Mouse (Mus musculus) bone marrow macrophage, adult 2 months (primary cell): ENCODE data around the gene Trpm7. TPM values are rescaled to one million over a fixed set of nuclear protein-coding genes. Genes with fewer than 3 reads are reported as not detected.

Experiments
- H3K27ac ChIP-seq: 2 replicates; pipeline ENCODE4 v1.5.1; 2012; ENCODE audit warnings: low read depth, low read length; ENCODE audit not compliant: insufficient read depth
- H3K4me1 ChIP-seq: 2 replicates; pipeline ENCODE4 v1.6.1; 2012; ENCODE audit warnings: low read length; ENCODE audit not compliant: control insufficient read depth, insufficient read depth
- H3K4me3 ChIP-seq: 2 replicates; pipeline ENCODE4 v1.5.1; 2012; ENCODE audit warnings: mild to moderate bottlenecking, low read length, moderate library complexity; ENCODE audit not compliant: insufficient read depth
- CTCF ChIP-seq: IDR thresholded peaks from 2 replicates; pipeline ENCODE4 v1.5.1; 2012; ENCODE audit warnings: low read depth, mild to moderate bottlenecking, low read length, moderate library complexity
- POLR2A ChIP-seq: IDR thresholded peaks from 2 replicates; pipeline ENCODE4 v1.6.1; 2012; ENCODE audit warnings: mild to moderate bottlenecking, low read depth, low read length, borderline replicate concordance
- polyA plus RNA-seq: library from polyadenylated mRNA; stranded (reverse); fragments of >200 nt; gene quantifications from 2 replicates; pipeline ENCODE4 v1.2.4, GENCODE M21; 2012; ENCODE audit not compliant: missing spikeins, insufficient read depth, insufficient read length

Trpm7 gene
- polyA plus RNA-seq, 1 experiment, result 53.2 TPM

GRCm38 (mm10) chr2:126782433-126782832 lies 93.6 kb downstream of the Trpm7 start:
- H3K4me3 ChIP-seq, result no peak overlapping the region
- H3K27ac ChIP-seq, result no peak overlapping the region
- H3K4me1 ChIP-seq, result no peaks in the 10 kb centered on the region
- 0 out of 2 replicates have a peak, but pooled peaks have one; percentile 20 for TF ChIP-seq CTCF
- TF ChIP-seq POLR2A, result no peak

- Histone ChIP-seq H3K4me1 (no peaks in the 10 kb centered on the region), H3K4me3 (no peak overlapping the region), H3K27ac (no peak overlapping the region)
- TF ChIP-seq POLR2A (no peak), CTCF (no peak)
Measured at GRCm38 (mm10) chr2:126781478-126781877, 94.6 kb downstream of the Trpm7 start.

GRCm38 (mm10) chr2:126780286-126780685 lies 95.7 kb downstream of the Trpm7 start:
- TF ChIP-seq CTCF (no peak), POLR2A (no peak)
- Histone ChIP-seq H3K4me3 (no peak overlapping the region), H3K4me1 (no peaks in the 10 kb centered on the region)

GRCm38 (mm10) chr2:126778806-126779205 lies 97.2 kb downstream of the Trpm7 start:
- Histone ChIP-seq H3K4me3 (no peak overlapping the region), H3K4me1 (no peaks in the 10 kb centered on the region), H3K27ac (no peak overlapping the region)
- TF ChIP-seq POLR2A (no peak), CTCF (no peak)

More at GRCm38 (mm10) chr2:126780286-126780685, 95.7 kb downstream of the Trpm7 start:
- no peak overlapping the region for H3K27ac ChIP-seq

GRCm38 (mm10) chr2:126776416-126776815 lies 99.6 kb downstream of the Trpm7 start:
- Histone ChIP-seq H3K4me1 (no peaks in the 10 kb centered on the region), H3K27ac (no peak overlapping the region), H3K4me3 (no peak overlapping the region)
- TF ChIP-seq CTCF (no peak), POLR2A (no peak)

GRCm38 (mm10) chr2:126775951-126776350 lies 100.1 kb downstream of the Trpm7 start:
- Histone ChIP-seq H3K27ac (no peak overlapping the region), H3K4me3 (no peak overlapping the region), H3K4me1 (no peaks in the 10 kb centered on the region)
- TF ChIP-seq CTCF (no peak), POLR2A (no peak)

DNA sequence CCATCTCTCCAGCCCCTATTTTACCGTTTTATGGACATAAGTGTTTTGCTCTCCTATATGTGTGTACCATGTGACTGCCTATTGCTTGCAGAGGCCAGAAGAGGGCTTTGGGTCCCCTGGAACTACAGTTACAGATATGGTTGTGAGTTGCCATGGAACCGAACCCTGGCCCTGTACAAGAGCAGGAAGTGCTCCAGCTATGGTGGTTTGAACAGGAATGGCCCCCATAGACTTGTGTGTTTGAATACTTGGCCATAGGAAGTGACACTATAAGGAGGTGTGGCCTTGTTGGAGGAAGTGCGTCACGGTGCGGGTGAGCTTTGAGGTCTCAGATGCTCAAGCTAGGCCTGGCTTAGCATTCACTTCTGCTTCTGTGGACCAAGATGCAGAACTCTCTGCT lies 103.8 kb downstream of the Trpm7 start:
- H3K4me1 ChIP-seq, result no peaks in the 10 kb centered on the region
- H3K4me3 ChIP-seq, result no peak overlapping the region
- no peak for TF ChIP-seq CTCF
- no peak for TF ChIP-seq POLR2A
- no peak overlapping the region for H3K27ac ChIP-seq

GRCm38 (mm10) chr2:126769431-126770181 lies 106.4 kb downstream of the Trpm7 start:
- TF ChIP-seq CTCF (no peak), POLR2A (no peak)
- Histone ChIP-seq H3K4me1 (no peaks in the 10 kb centered on the region), H3K4me3 (no peak overlapping the region), H3K27ac (no peak overlapping the region)

DNA sequence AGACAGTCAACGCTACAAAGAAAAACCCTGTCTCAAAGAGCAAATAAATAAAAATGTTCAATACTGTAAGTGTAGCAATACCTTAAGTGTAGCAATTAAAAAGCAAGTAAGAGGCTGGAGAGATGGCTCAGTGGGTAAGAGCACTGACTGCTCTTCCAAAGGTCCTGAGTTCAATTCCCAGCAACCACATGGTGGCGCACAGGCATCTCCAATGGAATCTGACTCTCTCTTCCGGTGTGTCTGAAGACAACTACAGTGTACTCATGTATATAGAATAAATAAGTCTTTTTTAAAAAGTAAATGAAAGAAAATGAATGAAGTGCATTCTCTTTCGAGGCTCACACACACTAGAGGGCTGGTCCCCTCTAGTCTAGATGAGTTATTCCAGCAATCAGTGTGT lies 107.8 kb downstream of the Trpm7 start:
- TF ChIP-seq POLR2A, result no peak

GRCm38 (mm10) chr2:126767599-126767998 lies 108.4 kb downstream of the Trpm7 start:
- Histone ChIP-seq H3K27ac (no peak overlapping the region), H3K4me1 (0 out of 2 replicates have a peak, but pooled peaks cover 2% of the 10 kb centered on the region), H3K4me3 (no peak overlapping the region)
- no peak for TF ChIP-seq POLR2A
- no peak for TF ChIP-seq CTCF

More for the DNA sequence above, 107.8 kb downstream of the Trpm7 start:
- no peak overlapping the region for H3K27ac ChIP-seq
- 0 out of 2 replicates have a peak, but pooled peaks cover 2% of the 10 kb centered on the region for H3K4me1 ChIP-seq
- no peak overlapping the region for H3K4me3 ChIP-seq
